Mouse (Mus musculus) layer of hippocampus, adult 9-11 months (tissue): ENCODE measurements at regions not wholly inside any gene's neighbourhood (a gene's known extent, or its start where the extent isn't known, plus 50 kb on each side); places are given as distances from the start of the nearest gene placed in this dataset.
"Not testable (repeated sequence)": the region's sequence is repeated elsewhere in the genome, so short reads cannot be mapped to it uniquely, and the experiment has no call there.

ENCODE experiments used
- DNase-seq: peaks from one replicate; pipeline ENCODE4 v3.0.0; 2022

DNA sequence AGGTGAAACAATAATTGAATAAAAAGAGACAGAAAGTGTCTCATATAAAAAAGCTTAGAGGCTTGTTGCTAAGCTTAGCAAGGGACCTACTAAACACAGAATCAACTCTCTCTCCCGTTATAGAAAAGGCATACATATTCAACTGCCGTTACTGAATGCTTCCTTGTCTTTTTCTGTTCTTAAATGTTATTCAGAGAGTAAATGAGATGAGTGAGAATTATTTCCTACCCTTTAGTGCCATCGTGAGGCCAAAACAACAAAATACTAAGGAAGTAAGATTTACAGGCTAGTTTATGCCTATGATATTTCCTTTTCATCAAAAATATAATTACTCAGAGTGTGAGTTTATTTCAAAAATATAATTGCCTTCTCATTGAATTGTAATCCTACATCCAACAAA lies 686.6 kb upstream of the 1700008P02Rik start:
- no peak for DNase-seq

DNA sequence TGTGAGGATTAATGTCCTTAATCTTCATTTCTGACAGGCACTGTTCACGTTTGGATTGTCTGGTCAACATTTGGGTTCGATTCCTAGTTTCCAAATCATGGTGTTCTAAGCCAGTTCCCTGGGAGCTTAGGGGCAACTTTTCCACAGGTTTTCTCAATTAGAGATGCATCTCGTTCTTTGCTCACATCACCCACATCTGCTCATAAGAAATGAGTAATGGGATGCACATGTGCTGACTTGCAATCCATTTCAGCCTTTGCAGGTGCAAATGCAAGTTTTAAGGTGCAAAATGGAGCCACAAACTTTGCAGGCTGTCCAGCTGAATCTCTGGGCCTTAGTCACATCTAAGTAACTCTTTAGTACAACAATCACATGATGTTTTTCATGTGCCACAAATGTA lies 678.3 kb upstream of the 1700008P02Rik start:
- DNase-seq = no peak

DNA sequence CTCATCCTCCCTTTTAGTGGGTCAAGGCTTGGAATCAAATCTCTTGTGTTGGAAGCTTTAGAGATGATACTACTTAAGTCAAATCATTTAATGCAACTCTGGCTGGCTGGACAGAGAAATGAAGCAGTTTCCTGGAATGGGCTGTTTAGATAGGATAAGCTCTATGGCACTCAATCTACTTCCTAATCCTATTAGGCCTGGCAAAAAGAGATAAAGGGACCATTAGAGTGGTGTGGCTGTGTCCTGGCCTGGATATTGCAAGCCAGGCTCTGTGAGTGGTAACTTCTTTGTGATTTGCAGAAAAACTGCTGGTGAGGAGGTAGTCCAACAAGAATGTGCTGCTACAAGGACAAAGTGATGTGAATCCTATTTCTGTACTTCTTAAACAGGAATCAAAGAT lies 670.8 kb upstream of the 1700008P02Rik start:
- DNase-seq = no peak

DNA sequence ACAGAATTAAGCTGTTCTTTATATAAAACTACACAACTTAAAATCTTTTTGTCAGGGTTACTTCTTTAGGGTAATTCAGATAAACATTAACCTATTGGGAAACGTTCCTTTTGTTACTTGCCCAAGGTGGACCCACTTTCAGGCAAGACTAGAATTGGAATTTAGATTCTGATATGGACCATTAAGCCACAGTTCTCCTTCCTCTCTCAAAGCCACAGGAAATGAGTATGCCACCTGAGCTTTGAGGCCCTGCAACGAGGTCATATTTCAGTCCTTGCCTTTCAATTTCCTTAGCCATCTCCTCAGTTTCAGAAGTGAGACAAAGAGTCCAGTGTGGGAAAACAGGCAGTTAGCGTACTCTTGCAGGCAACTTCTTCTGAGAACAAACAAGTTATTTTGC lies 637.3 kb upstream of the 1700008P02Rik start:
- DNase-seq = no peak

DNA sequence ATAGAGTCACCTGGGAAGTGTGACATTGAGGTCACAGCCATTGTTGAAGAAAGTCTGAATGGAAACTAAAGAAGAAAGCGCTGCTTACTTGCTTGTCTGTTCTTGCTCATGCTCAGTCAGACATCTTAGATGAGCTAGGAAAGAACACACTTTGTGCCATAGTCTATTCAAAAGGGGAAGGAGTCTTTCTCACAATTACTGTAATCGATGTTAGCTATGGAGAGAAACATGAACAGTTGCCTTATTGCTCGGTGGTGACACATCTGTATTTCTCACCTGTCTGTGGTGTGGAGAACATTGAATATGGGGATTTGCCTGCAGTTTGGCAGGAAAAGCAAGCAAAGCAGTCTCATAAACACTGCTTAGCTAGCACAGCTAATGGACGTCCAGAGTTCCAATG lies 628.1 kb upstream of the 1700008P02Rik start:
- no peak for DNase-seq

DNA sequence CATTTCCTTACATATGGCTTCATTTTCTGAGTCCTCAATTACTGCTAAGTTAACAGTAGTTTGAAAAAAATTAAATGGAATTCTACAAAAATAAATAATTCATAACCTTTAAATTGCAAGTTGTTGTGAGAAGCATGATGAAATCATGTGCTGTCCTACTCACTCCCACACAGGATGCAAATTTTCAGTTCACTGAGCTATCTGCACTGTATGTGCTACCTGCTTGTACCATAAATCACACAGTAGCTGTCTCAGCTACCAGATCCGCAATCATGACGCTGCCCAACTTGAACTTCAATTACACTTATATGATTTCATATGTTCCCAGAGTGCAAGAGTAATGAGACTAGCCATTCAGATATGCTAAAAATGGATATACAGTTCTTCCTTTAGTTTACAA lies 609.5 kb upstream of the 1700008P02Rik start:
- no peak for DNase-seq

DNA sequence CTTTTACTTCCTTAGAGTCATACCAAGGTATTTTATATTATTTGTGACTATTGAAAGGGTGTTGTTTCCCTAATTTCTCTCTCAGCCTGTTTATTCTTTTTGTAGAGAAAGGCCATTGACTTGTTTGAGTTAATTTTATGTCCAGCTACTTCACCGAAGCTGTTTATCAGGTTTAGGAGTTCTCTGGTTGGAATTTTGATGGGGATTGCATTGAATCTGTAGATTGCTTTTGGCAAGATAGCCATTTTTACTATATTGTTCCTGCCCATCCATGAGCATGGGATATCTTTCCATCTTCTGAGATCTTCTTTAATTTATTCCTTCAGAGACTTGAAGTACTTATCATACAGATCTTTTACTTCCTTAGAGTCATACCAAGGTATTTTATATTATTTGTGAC lies 568.3 kb upstream of the 1700008P02Rik start:
- not testable (repeated sequence) for DNase-seq

DNA sequence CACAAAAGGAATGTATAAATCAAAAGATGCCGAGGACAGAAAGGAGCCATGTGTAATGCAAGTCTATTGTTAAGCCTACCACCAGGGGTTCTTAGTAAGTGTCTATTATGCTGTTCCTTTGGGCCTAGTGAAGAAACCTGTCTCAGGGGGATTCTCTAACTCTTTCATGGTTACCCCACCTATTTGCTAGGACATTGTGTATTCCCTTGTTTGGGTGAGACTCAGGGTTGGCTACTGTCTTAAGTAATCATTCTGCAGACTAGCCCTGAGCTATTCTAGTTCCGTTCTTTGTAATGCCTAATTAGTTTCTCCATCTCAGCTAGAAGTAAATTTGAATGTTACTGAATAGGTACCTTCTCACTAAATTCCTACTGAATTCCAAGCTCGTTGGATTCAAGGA lies 546.4 kb upstream of the 1700008P02Rik start:
- no peak for DNase-seq

DNA sequence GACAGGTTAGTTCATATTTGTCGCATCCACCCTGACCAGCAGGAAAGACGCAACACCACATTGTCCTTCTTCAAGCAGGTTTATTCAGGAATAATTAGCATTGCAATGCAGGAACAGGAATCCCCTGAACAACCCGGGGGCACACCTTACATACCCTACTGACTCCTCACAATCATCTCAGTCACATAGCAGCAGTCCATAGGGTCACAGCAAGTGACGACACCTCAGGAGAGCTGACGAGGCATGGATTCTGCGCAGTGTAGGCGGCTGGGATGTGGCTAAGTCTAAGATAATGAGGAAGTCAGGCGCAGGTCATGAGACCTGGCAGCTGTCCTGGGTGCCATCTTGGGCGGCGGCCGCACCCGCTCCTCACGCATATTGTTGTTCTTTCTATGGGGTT lies 518.8 kb upstream of the 1700008P02Rik start:
- DNase-seq = no peak

DNA sequence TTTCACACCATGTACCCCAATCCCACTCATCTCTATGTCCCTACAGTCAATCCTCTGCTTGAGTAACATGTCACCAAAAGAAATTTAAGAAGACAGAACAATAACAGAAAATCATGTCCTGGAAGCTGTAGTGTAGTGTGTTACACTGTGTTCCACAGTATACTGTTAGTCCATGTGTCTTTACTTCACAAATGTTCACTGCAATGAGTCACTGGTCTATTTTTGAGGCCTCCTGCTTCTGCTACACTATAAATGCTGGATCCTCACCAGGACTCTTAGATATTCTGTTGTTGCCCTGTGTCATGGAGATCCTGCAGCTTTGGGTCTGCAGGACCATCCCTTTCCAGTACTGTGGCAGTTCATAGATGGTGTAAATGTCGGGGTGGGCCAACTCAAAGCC lies 514.5 kb upstream of the 1700008P02Rik start:
- DNase-seq = peak; percentile 22
